Mouse (Mus musculus) left cerebral cortex, adult 2 months (tissue): Measurements from ENCODE around the gene Itpr3. TPM values are rescaled to one million over a fixed set of nuclear protein-coding genes. Genes with fewer than 3 reads are reported as not detected.

Source experiments
- DNase-seq, 2 experiments: peaks; one replicate each; pipeline ENCODE4 v3.0.0; 2021 to 2022; ENCODE audit warnings: low spot score in 2 of 2, mixed read lengths in 1 of 2; ENCODE audit errors: extremely low spot score in 1 of 2
- H3K27ac ChIP-seq: fragments of 200-600 bp; 2 replicates; pipeline ENCODE4 v1.8.1; 2022
- H3K4me3 ChIP-seq: fragments of 200-600 bp; 2 replicates; pipeline ENCODE4 v1.8.1; 2022
- CTCF ChIP-seq: fragments of 200-600 bp; IDR thresholded peaks from 2 replicates; pipeline ENCODE4 v1.8.1; 2022; ENCODE audit warnings: antibody characterized with exemption, mild to moderate bottlenecking, moderate library complexity
- intact Hi-C: fragments of 180-260 bp; cut with DNase I; formaldehyde crosslinking; loops from one replicate; pipeline ENCODE4 v1.15.1; 2025
- total RNA-seq, 2 experiments: library from RNA; stranded (reverse); gene quantifications; 2 replicates each; pipeline ENCODE4 v1.2.3; 2021

The Itpr3 gene
- total RNA-seq, 2 experiments from 2014 or later: 2.2 to 3.3 TPM

GRCm38 (mm10) chr17:27134187-27134586, 77.1 kb downstream of the Itpr3 start:
- TF ChIP-seq CTCF: no peak
- intact Hi-C loops: loop anchor here (5.0 kb wide), 2 partner anchors 202 to 703 kb away; partner anchors contain the start of genes Phf1 and Snrpc
- DNase-seq: no peak
- peak overlapping the region; percentile 78 for H3K4me3 ChIP-seq
- H3K27ac ChIP-seq: peak overlapping the region; percentile 95

DNA sequence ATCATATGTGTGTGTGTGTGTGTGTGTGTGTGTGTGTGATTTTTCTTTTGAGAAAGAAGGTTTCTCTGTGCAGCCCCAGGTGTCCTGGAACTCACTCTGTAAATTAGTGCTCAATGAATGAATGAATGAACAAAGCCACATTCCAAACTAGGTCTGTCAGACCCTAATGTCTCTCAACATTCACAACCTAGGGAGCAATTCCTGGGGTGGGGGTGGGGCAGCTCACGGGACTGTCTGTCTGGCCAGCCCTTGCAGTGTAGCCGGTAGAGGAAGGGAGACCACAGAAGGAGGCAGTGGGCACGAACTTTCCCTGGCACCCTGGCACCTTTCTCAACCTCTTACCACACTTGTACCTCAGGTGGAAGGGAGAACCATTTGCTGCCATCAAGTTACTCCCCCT, 77.6 kb downstream of the Itpr3 start:
- intact Hi-C loops: loop anchor here (5.0 kb wide), 2 partner anchors 202 to 703 kb away; partner anchors contain the start of genes Phf1 and Snrpc
- DNase-seq: no peak

DNA sequence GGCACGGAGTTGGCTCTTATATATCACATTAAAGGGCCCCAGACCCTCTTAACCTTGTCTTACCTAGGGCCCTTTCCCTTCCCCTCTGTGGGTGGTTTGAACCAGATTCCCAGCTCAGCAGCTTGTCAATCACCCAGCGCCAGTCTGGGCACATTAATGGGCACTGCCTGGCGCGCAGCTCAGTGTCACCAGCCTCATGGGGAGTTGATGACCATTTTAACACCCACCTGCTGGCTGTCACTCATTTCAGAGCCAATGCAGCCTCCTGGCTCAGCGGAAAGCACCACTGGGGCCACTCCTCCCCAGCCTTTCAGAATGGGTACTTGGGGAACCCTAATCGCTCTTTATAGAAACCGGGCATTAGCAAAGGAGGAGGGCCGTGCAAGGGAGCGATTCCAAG, 81.3 kb downstream of the Itpr3 start:
- no peak overlapping the region for H3K27ac ChIP-seq
- no peak for TF ChIP-seq CTCF
- intact Hi-C loops: no loop called here
- no peak for DNase-seq
- H3K4me3 ChIP-seq: no peak overlapping the region

More for the DNA sequence above, 77.6 kb downstream of the Itpr3 start:
- no peak for TF ChIP-seq CTCF
- H3K27ac ChIP-seq: no peak overlapping the region
- H3K4me3 ChIP-seq: no peak overlapping the region

- intact Hi-C loops: no loop called here
- TF ChIP-seq CTCF: no peak
- DNase-seq: no peak
- H3K4me3 ChIP-seq: no peak overlapping the region
- H3K27ac ChIP-seq: no peak overlapping the region
Observed at GRCm38 (mm10) chr17:27139304-27139703, 82.2 kb downstream of the Itpr3 start.

- TF ChIP-seq CTCF: no peak
- Histone ChIP-seq H3K4me3 (no peak overlapping the region), H3K27ac (no peak overlapping the region)
- intact Hi-C loops: no loop called here
- DNase-seq: no peak
Observed at GRCm38 (mm10) chr17:27140262-27140661, 83.2 kb downstream of the Itpr3 start.

DNA sequence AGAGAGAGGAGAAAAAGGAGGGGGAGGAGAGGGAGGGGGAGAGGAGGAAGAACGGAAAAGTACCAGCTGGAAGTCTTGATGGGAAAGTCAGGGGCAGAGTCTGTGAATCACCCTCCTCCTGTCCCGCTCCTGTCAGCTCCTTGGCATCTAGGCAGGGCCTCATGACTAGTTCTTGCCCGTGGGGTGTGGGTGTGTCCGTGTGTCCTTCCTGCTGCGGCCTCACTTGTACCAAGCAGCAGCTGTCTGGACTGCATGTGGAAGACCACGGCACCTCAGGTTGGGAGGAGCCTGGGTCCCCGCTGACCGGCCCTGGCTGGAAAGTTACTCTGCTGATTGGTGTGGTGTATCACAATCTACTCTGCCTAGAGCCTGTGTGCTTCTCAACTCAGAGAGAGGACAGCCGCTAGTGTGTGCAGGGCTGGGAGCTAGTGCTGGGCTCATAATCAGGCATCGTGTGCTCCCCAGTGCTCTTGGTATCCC, 84.9 kb downstream of the Itpr3 start:
- DNase-seq: no peak
- intact Hi-C loops: no loop called here
- no peak overlapping the region; the same call in 1 of the 2 replicates for H3K27ac ChIP-seq
- TF ChIP-seq CTCF: no peak
- no peak overlapping the region for H3K4me3 ChIP-seq

- Histone ChIP-seq H3K27ac (no peak overlapping the region), H3K4me3 (no peak overlapping the region)
- DNase-seq: no peak
- intact Hi-C loops: no loop called here
- no peak for TF ChIP-seq CTCF
Observed at GRCm38 (mm10) chr17:27144152-27144551, 87.0 kb downstream of the Itpr3 start.

GRCm38 (mm10) chr17:27146323-27146923, 89.3 kb downstream of the Itpr3 start:
- DNase-seq: no peak
- Histone ChIP-seq H3K27ac (no peak overlapping the region), H3K4me3 (no peak overlapping the region)
- intact Hi-C loops: no loop called here
- no peak for TF ChIP-seq CTCF

DNA sequence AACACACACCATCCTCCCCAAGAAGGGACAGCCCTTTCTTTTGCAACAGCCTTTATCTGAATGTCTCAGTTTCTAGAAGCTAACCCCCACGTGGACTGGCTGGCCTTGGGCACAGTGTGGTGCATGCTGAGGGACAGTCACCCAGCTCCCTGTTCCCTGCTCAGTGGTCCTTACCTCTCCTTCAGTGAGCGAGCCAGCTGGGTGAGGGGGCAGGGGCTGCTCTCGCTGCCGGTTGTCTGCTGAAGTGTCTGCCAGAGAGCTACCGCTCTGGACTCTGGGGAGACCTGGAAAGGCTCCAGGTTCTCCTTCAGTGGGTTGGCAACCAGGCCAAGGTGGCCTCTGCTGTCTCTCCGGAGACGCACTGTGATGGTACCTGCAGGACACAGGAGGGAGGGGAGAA, 93.8 kb downstream of the Itpr3 start:
- Histone ChIP-seq H3K27ac (no peak overlapping the region), H3K4me3 (no peak overlapping the region)
- no peak for TF ChIP-seq CTCF
- intact Hi-C loops: no loop called here
- DNase-seq: no peak

DNA sequence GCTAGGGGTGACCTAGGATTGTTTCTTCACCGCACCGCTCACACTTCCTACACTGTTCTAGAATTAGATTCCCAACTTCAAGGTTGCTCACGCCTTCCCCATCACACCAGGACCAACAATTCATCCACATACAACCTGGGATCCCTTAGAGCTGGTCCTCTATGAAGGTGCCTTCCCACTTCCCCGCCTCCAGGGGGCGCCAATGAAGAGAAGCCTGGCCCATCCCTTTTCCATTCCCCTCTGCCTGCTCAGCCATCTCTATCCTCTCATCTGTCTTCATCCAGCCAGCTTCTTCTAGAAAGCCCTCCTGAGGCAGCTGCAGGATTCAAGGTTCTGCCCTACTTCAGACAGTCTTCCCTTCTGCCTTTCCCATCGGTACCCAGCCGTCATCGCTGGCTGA, 94.3 kb downstream of the Itpr3 start:
- TF ChIP-seq CTCF: peak; percentile 46
- Histone ChIP-seq H3K4me3 (no peak overlapping the region), H3K27ac (no peak overlapping the region)
- intact Hi-C loops: no loop called here
- no peak for DNase-seq

GRCm38 (mm10) chr17:27152976-27153723, 96.0 kb downstream of the Itpr3 start:
- H3K4me3 ChIP-seq: no peak overlapping the region
- TF ChIP-seq CTCF: no peak
- intact Hi-C loops: no loop called here
- no peak for DNase-seq
- H3K27ac ChIP-seq: peak overlapping the region; percentile 20; the same call in 1 of the 2 replicates

DNA sequence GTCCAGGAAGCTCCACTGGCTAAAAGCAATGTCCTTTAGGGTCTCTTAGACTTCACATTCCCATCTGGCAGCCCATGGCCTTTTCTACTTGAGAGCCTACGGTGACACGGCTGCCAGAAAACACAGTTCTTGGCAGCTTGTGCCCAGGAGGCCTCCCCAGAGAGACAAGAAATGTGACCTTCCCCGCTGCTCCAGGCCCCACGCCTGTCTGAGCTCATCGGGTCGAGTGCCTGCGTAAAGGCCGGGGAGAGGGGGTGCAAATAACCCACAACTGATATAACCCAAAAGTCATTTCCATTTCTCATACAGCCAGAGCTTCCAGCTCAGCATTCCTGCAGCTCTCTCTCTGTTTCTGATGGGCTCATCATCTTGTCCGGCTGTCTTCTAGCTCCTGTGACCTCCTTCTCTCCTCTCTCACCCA, 96.7 kb downstream of the Itpr3 start:
- intact Hi-C loops: no loop called here
- DNase-seq: no peak
- no peak overlapping the region for H3K4me3 ChIP-seq
- H3K27ac ChIP-seq: peak overlapping the region; percentile 20
- no peak for TF ChIP-seq CTCF
